7 mouse cellular contexts compared by ENCODE assay signal in genomic region chr3:131320184-131320583, GRCm38 (mm10). TPM values are rescaled to one million over a fixed set of nuclear protein-coding genes. Genes with fewer than 3 reads are reported as not detected.
DNase-seq lines count a peak whose midpoint lies in the region; ATAC-seq and TF ChIP-seq lines count a peak whose summit lies in the region.

No protein-coding gene starts in this region.

- ATAC-seq in hindbrain, embryonic 15.5 days (ENCODE audit: low FRiP score, low read depth) = peak; percentile 56; the same call in 1 of the 2 replicates
- peak; percentile 55; the same call in 1 of the 2 replicates for ATAC-seq in midbrain, embryonic 13.5 days

- no peak overlapping the region for H3K4me3 ChIP-seq in embryonic fibroblast, embryonic 13.5 days (ENCODE audit: insufficient read depth, low read length)
- H3K4me3 ChIP-seq in hindbrain, embryonic 15.5 days = no peak overlapping the region
- no peak overlapping the region for H3K4me3 ChIP-seq in midbrain, embryonic 13.5 days (replicated peaks)

- peak; percentile 88 for TF ChIP-seq CTCF in brain, embryonic 14.5 days (IDR thresholded peaks at IDR 0.05; ENCODE audit: borderline replicate concordance, extremely low read depth, insufficient read depth, insufficient read length)
- peak; percentile 74; the same call in 1 of the 2 replicates for TF ChIP-seq CTCF in embryonic fibroblast, embryonic 13.5 days (IDR thresholded peaks at IDR 0.05; ENCODE audit: borderline replicate concordance, insufficient read depth, low read length)

- H3K4me1 ChIP-seq in embryonic fibroblast, embryonic 13.5 days (ENCODE audit: control insufficient read depth, insufficient read depth, low read length) = no peaks in the 10 kb centered on the region; the same call in 1 of the 2 replicates
- H3K4me1 ChIP-seq in hindbrain, embryonic 15.5 days (replicated peaks) = peaks cover 5% of the 10 kb centered on the region
- no peaks in the 10 kb centered on the region; the same call in 1 of the 2 replicates for H3K4me1 ChIP-seq in midbrain, embryonic 13.5 days (replicated peaks)

- 9% methylated on average over 3 of the region's 3 CpGs for WGBS in hindbrain, embryonic 15.5 days
- WGBS in midbrain, embryonic 13.5 days = 7% methylated on average over 3 of the region's 3 CpGs

- no peak overlapping the region for H3K27ac ChIP-seq in embryonic fibroblast, embryonic 13.5 days (ENCODE audit: insufficient read depth, low read length)
- H3K27ac ChIP-seq in hindbrain, embryonic 15.5 days (replicated peaks) = no peak overlapping the region
- no peak overlapping the region for H3K27ac ChIP-seq in midbrain, embryonic 13.5 days

- H3K4me2 ChIP-seq in hindbrain, embryonic 15.5 days = 0 out of 2 replicates have a peak overlapping the region, but pooled peaks have one; percentile 23
- H3K4me2 ChIP-seq in midbrain, embryonic 13.5 days (replicated peaks) = no peak overlapping the region

- H3K27me3 ChIP-seq in hindbrain, embryonic 15.5 days = no peaks in the 10 kb centered on the region
- no peaks in the 10 kb centered on the region for H3K27me3 ChIP-seq in midbrain, embryonic 13.5 days

- no peak for TF ChIP-seq POLR2A in brain, embryonic 14.5 days (IDR thresholded peaks at IDR 0.05; ENCODE audit: borderline replicate concordance, extremely low read depth, insufficient read depth, insufficient read length, poor library complexity, severe bottlenecking)
- TF ChIP-seq POLR2A in embryonic fibroblast, embryonic 13.5 days (IDR thresholded peaks at IDR 0.05; ENCODE audit: low read depth, low read length) = no peak

- H3K9ac ChIP-seq in hindbrain, embryonic 15.5 days = no peak overlapping the region
- H3K9ac ChIP-seq in midbrain, embryonic 13.5 days (replicated peaks) = no peak overlapping the region

- H3K9me3 ChIP-seq in hindbrain, embryonic 15.5 days = no peaks in the 10 kb centered on the region
- no peaks in the 10 kb centered on the region for H3K9me3 ChIP-seq in midbrain, embryonic 13.5 days

- no peaks in the 10 kb centered on the region for H3K36me3 ChIP-seq in hindbrain, embryonic 15.5 days
- no peaks in the 10 kb centered on the region for H3K36me3 ChIP-seq in midbrain, embryonic 13.5 days

- DNase-seq in Muller cell, postnatal 12 days (ENCODE audit: inconsistent ontology term) = peak; percentile 45
- DNase-seq in brain, embryonic 14.5 days (ENCODE audit: low read depth) = peak; percentile 90
- peak; percentile 39 to 41 for DNase-seq in left cerebral cortex, adult 8-10 months (ENCODE audit: low spot score in 2 of 2)
- peak; percentile 29 to 69 for DNase-seq in spleen, adult 18-20 months

RNA-seq across cellular contexts. Expression of gene Cyp2u1, which starts 17.2 kb away (rescaled TPM):
- polyA plus RNA-seq in brain, embryonic 14.5 days (2012; rRNA removed) = 3.5 and 3.7 TPM in 2 replicates
- polyA plus RNA-seq in embryonic fibroblast, embryonic 13.5 days (2011; ENCODE audit: insufficient read length, low read depth, missing spikeins) = 2.5 and 3.0 TPM in 2 replicates
- 8.5 and 9.2 TPM in 2 replicates for polyA plus RNA-seq in hindbrain, embryonic 15.5 days (2015; fragmentation: Nextera tagmentation; extraction: Ambion mirVana)
- 10 to 100 TPM; 17.0 to 20.6 (median 19.0) TPM for total RNA-seq in left cerebral cortex, adult 8-10 months (2022)
- polyA plus RNA-seq in midbrain, embryonic 13.5 days (2015; fragmentation: Nextera tagmentation; extraction: Ambion mirVana) = 3.8 and 4.8 TPM in 2 replicates

RNA-seq across cellular contexts. Expression of gene Hadh, which starts 48.3 kb away (rescaled TPM):
- 29.4 and 32.0 TPM in 2 replicates for polyA plus RNA-seq in brain, embryonic 14.5 days (2012; rRNA removed)
- 53.8 and 69.1 TPM in 2 replicates for polyA plus RNA-seq in embryonic fibroblast, embryonic 13.5 days (2011; ENCODE audit: insufficient read length, low read depth, missing spikeins)
- 25.6 and 26.9 TPM in 2 replicates for polyA plus RNA-seq in hindbrain, embryonic 15.5 days (2015; fragmentation: Nextera tagmentation; extraction: Ambion mirVana)
- total RNA-seq in left cerebral cortex, adult 8-10 months (2022) = 10 to 100 TPM; 22.9 to 28.0 (median 26.1) TPM
- 30.1 and 31.6 TPM in 2 replicates for polyA plus RNA-seq in midbrain, embryonic 13.5 days (2015; fragmentation: Nextera tagmentation; extraction: Ambion mirVana)

Comparison
In these comparisons a context has a peak if more than half of its experiments do, and no peak if none do; other contexts are left out.
1. DNase-seq: peak in every context shown above with its lines; median percentile 90 in brain, embryonic 14.5 days; 49 in spleen, adult 18-20 months; 45 in Muller cell, postnatal 12 days; 40 in left cerebral cortex, adult 8-10 months.